Mouse (Mus musculus): ENCODE measurements around the gene Prc1.

- TF ChIP-seq CTCF (IDR thresholded peaks at IDR 0.05; ENCODE audit: low read depth) (no peak), EP300 (IDR thresholded peaks at IDR 0.05; ENCODE audit: low read depth) (no peak)
These were observed 23.3 kb downstream of the Prc1 start for GRCm38 (mm10) chr7:80317439-80318115.

Data from liver, postnatal 0 days (tissue).